Mouse (Mus musculus) thymus, postnatal 0 days (tissue): ENCODE measurements around the gene Igtp. TPM values are rescaled to one million over a fixed set of nuclear protein-coding genes. Genes with fewer than 3 reads are reported as not detected.
"Not testable (repeated sequence)": the region's sequence is repeated elsewhere in the genome, so short reads cannot be mapped to it uniquely, and the experiment has no call there.

Source experiments
- DNase-seq: peaks from one replicate; pipeline ENCODE4 v3.0.0-alpha.2; 2015; ENCODE audit warnings: low spot score
- polyA plus RNA-seq: library from polyadenylated mRNA; unstranded; fragments of >200 nt; fragmentation: Nextera tagmentation; extraction: Ambion mirVana; gene quantifications from 2 replicates; pipeline ENCODE4 v1.2.1, GENCODE M21; 2015

Gene Igtp
- polyA plus RNA-seq, result 65.3 and 67.3 TPM in 2 replicates

DNA sequence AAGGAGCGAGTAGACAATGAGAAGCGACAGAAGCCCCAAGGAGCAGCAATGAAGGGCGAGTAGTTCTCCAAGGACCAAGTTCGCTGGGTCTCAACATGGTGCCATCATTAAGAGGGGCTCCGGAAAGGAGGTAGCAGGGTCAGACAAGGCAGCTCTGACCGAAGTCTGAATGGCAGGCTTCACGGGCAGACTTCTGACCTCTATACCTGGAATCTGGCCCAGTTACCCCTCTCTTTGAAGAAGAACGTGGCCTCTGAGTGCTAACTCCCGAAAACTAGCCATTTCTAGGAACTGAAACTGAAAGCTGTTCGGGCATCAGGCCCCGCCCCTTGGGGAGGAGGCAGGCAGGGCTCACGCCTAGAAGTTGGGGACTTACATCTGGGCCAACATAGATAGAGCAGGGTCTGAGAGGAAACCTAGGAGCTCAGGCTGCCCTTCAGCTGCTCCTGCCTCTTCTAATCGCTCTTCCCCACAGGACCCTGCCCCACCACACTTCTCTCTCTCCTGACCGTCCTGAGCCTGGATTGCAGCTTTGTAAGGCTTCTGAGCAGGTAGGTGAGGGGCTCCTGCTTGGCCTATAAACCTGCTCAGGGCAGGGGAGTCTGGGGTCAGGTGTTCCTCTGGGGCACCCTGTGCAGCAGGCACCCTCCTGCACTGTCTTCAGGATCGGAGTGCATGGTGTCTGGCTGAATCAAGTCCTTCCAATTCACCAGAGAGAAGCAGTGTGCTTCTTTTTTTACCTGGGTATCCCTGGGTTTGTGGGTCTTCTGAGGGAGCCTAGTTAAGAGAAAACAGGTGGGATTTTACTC lies at the start of gene Igtp, which contains the start of gene Irgm2:
TSS of gene Igtp (plus strand) at position 328 of the 809 bp plus-strand sequence.
TSS of gene Irgm2 (plus strand) at position 390 of the 809 bp plus-strand sequence.
- peak; percentile 83 for DNase-seq

DNA sequence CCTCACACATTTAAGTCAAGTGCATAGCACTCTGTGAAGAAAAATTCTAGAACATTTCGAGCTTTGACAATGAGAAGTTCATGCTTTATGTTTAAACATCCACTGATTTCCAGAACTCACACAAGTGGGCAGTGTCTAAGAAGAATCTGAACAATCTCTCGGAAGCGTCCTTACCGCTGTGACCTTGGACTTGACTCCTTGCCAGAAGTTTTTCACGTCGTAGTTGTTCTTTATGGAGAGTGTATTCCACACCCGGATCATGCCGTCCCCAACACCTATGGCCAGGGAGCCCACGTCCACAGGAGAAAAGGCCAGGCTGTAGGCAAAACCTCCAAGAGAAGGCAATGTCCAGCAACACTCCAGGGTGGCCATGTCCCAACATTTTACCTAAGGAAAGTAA lies 43.9 kb upstream of the Igtp start:
- DNase-seq, result no peak

DNA sequence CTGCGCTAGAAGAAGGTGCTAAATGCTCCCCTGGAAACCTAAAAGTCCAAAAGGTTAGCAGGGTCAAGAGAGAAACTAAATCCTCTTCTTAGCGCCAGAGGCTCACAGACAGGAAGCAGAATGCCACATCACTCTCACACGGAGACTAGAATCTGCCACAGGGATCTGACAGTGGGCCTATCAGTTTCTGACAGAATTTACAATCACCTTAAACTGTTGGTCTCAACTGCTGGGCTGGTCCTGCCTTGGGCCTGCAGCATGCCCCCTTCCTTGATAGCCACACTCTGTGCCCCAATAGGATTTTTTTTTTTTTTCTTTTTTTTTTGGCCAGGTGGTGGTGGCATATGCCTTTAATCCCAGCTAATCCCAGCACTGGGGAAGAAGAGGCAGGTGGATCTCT lies 42.5 kb upstream of the Igtp start:
- DNase-seq, result no peak

DNA sequence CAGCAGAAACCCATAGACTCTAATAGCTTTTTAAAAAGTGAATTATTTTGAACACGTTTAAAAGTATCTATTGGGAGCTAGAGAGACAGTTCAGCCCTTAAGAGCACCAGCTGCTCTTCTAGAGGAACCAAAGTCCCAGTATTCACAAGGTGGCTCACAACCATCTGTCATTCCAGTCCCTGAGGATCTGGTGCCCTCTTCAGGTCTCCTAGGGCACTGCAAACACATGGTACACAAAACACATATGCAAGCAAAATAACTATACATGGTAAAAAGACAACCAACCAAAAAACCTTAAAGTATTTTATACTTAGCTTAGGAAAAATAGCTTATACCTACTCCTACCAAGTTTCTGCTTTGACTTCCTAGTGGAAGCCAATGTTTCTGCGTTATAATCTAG lies 34.3 kb upstream of the Igtp start:
- peak; percentile 34 for DNase-seq

DNA sequence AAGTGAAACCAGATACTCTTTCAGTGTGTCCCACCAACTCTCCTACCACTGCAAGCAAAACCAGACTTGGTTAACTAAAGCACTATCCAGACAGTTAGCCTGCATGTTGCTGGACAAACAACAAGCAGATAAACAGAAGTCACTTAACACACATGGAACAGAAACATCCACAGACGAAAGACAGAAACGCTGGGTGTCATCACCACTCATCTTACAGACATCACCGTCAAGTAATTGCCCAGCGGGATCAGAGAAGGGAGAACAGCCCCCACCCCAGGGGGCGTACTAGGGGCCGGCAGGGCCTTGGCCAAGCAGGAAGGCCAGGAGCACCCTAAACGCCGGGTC lies 31.6 kb upstream of the Igtp start:
- no peak for DNase-seq

DNA sequence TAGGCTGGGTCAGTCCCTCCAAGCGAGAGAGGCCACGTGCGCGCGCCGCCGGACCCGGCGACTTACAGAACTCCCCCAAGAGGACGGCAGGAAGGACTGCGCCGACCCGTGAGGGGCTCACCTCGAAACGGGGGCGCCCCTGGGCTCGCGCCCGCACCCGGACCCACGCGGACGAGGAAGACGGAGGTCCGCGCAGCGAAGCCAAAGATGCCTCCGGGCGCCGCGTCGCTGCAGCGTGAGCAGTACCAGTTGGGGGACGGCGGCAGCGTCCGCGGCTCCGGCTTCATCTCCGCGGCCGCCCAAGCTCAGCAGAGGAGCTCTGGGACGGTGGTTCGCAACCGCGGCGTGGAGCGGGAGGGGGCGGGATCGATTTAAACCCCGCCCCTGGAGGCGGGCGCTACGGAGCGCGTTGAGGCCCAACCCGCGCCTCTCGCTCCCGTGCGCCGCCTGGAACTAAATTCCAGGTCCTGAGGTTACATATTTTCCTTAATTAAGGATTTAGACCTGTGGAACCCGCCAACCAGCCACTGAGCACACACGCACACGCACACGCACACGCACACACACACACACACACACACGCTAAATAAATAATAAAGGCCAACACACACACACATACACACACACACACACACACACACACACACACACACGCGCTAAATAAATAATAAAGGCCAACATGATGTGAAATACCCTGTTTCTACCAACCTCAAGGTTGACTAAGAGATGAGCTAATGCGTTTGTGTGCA lies 31.0 kb upstream of the Igtp start, which contains the start of gene Gemin5:
TSS of gene Gemin5 (minus strand) at position 373 of the 749 bp plus-strand sequence.
- DNase-seq, result peak; percentile 86

DNA sequence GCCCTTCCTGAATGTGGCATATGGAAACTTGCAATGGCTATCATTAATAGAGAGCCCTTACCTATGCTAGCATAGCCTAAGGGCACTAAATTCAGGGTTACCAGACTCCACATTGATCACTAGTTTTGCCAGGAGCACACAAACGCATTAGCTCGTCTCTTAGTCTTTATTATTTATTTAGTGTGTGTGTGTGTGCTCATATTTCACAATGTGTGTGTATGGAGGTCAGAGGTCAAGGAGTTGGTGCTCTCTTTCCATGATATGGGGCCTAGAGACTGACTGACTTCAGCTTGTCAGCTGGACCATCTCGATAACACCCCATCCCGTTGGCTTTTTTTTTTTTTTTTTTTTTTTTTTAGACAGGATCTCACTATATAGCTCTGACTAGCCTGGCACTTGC lies 29.7 kb upstream of the Igtp start:
- no peak for DNase-seq

DNA sequence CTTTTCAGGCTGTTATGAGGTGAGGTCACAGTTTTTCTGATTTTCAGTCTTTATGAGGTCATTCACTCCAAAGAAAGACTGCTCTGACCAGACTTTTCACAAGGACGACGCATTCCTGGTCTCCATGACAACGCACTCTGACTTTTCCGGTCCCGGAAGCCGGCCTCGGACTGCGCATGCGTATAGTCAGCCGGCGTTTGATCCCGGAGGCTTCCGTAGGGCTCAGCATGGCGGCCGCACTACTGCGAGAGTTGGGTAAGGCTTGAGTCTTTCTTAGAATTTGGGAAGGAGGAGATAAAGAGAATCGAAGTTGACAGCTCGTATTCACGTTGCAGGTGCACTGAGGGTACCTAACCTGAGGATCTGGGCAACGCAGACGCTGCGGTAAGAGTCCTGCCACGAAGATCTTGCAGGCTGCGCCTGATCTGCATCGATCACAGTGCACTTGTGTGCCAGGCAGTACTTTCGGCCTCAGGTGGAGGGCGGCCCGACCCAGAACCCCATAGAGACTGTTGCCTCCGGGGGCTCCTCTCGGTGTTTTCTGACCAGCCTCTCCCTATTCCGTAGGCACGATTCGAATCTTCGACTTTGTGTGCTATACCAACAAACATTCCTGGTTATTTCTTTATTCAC lies 27.8 kb upstream of the Igtp start, which contains the start of gene Mrpl22:
TSS of gene Mrpl22 (plus strand) at position 203 of the 633 bp plus-strand sequence.
- DNase-seq, result peak; percentile 96

DNA sequence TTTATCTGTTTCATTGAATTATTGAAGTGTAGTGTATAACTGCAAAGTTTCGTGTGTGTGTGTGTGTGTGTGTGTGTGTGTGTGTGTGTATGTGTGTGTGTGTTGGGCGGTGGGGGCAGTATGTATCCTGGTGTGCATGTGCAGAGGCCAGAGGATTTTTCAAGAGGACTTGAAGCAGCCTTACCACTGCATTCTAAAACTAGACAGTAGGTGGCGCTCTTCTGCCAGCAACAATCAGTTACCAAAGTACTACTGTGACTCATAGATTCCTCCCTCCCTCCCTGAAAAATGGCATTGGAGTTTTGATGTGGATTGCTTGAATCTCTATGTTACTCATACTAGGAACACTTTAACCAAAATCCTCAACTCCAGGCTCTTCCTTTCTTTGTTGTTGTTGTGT lies 19.8 kb upstream of the Igtp start:
- DNase-seq, result peak; percentile 89

DNA sequence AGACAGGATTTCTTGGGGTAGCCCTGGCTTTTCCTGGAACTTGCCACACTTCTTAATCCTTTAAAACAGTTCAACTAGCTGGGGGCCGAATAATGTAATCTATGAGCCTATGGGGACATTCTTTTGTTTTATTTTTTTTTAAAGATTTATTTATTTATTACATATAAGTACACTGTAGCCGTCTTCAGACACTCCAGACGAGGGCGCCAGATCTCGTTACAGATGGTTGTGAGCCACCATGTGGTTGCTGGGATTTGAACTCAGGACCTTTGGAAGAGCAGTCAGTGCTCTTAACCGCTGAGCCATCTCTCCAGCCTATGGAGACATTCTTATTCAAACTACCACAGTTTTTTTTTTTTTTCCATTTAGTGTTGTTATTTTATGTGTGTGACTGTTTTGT lies 19.4 kb upstream of the Igtp start:
- not testable (repeated sequence) for DNase-seq

DNA sequence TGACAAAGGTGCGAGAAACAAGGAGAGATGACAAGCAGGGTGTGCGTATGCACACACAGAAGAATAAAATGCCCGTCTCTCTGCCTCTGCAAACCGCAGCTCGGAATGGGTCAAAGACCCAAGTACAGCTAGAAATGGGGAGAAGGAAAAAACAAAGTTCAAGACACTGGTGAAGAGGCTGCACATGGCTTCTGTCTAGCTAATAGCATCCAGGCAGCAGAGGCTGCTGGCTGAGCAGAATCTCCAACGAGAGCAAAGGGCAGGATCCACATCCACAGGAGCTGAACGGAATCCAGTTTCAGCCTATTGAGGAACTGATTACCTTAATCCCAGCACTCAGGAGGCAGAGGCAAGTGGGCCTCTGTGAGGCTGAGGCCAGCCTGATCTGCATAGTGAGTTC lies 18.6 kb upstream of the Igtp start:
- DNase-seq, result no peak

DNA sequence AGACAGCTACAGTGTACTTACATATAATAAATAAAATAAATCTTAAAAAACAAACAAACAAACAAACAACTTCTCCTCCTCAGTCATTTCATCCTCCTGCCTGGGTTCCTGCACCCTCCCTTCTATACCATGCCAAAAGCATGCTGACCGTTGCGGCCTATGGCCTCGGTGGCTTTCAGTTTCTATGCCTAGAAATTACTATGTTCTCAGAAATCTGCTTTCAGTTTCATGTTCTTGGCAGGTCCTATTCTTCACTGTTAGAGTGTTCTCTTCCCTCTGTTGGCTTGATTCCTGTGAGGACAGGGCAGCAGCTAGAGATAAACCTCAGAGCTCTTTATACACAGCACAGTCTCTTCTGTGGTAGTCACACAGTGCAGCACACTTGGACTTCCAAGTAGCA lies 15.8 kb upstream of the Igtp start:
- DNase-seq, result no peak

DNA sequence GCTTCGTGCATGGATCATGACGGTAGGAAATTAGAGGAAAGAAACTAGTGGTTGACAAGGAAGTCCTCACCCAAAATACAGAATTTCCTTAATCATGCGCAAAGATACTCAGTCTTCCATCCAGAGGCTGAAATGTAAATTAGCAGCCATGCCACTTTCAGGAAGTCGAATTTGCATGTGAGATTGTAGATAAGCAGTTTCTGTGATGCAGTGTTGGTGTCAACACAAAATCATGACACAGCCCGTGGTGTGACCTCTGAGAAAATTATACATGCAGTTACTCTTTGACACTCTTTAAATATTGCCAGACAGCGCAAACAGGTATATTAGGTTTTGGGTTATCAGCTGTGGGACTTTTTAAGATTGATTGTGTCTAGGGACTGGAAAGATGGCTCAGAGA lies 9.7 kb upstream of the Igtp start:
- DNase-seq, result no peak

DNA sequence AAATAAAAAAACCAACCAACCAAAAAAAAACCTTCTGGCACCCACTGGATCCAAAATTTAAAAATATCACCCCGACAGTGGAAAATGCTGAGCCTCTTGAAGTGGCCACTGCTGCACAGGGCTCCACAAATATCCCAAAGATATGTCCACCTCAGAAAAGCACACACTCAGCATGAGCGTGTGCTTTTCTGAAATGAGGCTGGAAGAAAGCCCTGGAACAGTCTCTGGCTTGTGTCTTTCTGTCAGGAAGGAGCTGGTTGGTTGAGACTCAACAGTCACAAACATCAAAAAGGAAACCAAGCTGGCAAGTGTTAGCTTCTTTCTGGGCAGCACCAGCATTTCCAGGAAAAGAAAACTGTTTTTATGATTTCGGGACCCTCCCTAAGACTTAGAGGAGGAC lies 6.0 kb upstream of the Igtp start:
- no peak for DNase-seq

DNA sequence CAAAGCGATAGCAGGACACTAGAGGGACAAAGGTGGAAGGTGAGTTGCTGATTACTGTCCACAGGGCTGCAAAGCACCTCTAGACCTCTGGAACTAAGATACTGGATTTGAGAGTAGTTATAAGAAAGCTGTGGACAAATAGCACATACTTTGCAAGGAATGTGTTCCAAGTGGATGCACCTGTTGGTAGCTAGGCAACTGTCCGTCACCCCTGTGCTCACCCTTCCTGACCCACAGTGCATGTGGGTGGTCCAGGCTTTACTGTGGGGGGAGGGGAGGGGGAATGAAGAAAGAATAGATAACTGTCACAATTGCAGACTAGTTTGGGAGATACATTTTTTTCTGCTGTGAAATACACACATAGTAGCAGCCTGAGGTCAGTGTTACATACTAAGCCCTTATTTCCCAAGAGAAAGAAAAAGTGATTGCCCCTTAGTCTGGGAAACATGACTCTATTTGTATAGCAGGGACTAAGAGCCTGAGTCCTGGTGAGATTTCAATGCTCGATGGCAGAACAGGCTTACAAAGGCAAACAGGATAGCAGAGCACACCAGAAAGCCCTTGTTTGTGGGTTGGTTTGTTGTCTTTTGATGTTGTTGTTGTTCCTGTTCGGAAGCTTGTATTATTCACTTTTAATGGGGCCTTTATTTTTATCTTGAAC lies 5.4 kb upstream of the Igtp start:
- no peak for DNase-seq

DNA sequence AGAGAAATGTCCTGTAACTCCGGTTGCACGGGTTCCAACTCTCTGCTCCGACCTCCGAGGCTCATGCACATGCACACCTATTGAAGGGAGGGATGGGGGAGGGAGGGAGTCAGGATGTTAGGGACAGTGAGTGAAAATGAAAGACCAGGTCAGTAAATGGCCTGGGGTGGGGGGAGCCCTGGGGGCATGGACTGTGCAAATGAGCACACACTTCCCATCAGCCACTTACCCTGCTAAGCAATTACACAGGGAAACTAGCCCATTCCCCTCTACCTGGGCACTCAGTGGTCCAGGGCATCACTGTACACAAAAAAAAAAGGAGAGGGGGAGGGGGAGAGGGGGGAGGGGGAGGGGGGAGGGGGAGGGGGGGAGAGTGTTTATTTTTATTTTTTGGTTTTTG lies 693 bp upstream of the Igtp start:
- no peak for DNase-seq

DNA sequence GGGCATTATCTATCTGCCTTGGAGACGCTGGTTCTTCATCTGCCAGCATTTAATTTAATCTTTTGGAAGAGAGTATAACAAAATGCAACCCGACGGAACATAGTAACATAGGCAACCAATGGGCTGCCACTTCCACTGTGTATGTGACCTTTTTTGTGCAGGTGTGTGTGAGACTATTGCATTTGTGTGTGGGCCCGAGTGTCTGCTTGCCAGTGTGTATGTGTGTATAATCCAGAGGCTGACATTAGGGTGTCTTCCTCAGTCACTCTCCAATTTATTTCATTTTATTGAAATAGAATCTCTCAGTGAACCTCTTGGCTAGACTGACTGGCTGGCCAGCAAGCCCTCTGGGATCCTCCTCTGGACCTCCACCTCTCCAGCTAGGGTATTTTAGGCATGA lies 870 bp downstream of the Igtp start:
- no peak for DNase-seq

DNA sequence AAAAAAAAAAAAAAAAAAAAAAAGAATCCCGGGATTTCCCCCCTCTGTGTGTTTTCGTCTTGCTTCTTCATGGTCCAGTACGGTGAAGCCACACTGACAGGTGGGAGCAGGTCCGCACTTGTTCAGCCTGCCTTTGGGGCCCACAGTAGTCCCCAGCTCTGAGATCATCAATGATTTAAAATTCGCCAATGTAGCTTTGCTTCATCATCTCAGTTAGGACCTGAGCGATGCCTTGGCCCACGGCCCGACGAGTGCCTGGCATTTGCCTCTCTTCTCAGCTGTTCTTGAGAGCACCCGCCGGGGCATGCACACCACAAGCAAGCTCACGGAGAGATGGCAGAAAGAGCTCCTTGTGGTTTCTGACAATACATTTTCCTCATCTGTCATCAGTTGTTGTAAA lies 1.7 kb downstream of the Igtp start:
- peak; percentile 44 for DNase-seq

DNA sequence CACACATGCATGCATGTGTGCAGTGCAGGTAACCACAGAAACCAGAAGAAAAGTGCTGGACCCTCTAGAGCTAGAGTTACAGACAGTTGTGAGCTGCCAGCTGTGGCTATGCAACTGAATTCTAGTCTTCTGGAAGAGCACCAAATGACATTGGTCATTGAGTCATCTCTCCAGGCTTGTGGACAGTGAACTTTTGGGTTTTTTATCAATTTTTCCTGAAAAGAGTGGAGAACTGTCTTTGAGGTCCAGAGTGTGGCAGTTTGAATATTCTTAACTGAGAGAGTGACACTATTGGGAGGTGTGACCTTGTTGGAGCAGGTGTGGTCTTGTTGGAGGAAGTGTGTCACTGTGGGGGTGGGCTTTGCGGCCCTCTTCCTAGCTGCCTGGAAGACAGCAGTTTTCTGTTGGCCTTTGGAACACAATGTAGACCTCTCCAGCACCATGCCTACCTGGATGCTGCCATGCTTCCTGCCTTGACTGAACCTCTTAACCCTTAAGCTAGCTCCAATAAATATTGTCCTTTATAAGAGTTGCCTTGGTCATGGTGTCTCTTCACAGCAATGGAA lies 11.0 kb downstream of the Igtp start:
- DNase-seq, result peak; percentile 53

DNA sequence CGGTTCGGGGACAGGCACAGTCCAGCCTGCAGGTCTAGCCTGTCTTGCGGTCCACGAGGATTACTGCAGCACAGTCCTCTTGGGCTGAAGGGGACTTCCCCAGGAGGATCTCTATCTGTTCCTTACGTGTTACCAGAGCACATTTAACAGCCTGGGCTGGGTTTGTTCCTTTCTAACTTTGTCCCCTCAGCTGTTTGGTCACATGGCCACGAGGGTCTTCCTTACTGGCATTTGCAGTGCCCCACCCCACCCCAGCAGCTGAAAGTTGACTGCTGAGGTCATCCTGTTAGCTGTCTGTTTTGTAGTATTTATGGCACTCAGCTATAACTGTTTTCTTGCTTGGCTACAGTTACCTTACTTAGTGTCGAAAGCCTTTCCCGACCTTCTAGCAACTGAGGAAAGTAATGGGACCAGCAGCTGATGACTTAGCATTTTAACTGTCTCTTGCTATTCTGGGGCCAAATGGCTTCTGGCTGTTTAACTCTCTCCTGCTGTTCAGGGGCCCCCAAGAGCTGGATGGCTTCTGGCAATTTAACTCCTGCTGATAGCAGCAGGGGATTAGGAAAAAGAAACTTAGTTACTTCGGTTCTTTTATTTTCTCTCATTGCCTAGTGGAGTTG lies 11.8 kb downstream of the Igtp start:
- DNase-seq, result peak; percentile 29

DNA sequence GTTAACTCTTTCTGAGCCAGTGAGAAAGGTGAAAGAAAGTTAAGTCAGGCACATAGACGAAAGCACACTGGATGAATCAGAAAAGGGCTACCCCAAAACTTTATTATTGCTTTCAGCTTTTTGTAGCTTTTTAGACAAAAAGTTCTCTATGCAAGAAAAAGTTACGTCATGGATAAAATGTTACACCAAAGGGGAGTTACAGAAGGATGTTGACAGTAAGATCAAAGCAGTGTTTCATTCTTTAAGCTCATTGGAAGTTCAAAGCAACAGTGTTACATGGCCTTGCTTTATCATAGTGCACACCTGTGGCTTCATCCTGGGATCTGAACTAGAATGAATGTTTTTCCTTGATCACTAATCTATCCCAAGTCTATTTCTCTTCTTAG lies 12.3 kb downstream of the Igtp start:
- DNase-seq, result peak; percentile 55
